Mouse (Mus musculus): ENCODE measurements around the gene Fos. TPM values are rescaled to one million over a fixed set of nuclear protein-coding genes. Genes with fewer than 3 reads are reported as not detected.

The Fos gene
- 100 to 1,000 TPM in 1 of 2 experiments, 10 to 100 TPM in 1; 59.7 to 201 TPM for polyA plus RNA-seq (2017; shearing (Covaris generic))

DNA sequence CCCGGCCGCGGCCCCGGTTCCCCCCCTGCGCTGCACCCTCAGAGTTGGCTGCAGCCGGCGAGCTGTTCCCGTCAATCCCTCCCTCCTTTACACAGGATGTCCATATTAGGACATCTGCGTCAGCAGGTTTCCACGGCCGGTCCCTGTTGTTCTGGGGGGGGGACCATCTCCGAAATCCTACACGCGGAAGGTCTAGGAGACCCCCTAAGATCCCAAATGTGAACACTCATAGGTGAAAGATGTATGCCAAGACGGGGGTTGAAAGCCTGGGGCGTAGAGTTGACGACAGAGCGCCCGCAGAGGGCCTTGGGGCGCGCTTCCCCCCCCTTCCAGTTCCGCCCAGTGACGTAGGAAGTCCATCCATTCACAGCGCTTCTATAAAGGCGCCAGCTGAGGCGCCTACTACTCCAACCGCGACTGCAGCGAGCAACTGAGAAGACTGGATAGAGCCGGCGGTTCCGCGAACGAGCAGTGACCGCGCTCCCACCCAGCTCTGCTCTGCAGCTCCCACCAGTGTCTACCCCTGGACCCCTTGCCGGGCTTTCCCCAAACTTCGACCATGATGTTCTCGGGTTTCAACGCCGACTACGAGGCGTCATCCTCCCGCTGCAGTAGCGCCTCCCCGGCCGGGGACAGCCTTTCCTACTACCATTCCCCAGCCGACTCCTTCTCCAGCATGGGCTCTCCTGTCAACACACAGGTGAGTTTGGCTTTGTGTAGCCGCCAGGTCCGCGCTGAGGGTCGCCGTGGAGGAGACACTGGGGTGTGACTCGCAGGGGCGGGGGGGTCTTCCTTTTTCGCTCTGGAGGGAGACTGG is at the start of gene Fos:
Gene Fos (plus strand): TSS at position 410 of the 817 bp plus-strand sequence.

Other genes starting within 250 kb of the Fos start
- gene Mlh3, start 203.3 kb upstream of the Fos start, polyA plus RNA-seq (2017; shearing (Covaris generic)) = 10 to 100 TPM in 1 of 2 experiments, 1 to 10 TPM in 1; 9.0 to 11.1 TPM
- gene Acyp1, start 185.5 kb upstream of the Fos start, polyA plus RNA-seq (2017; shearing (Covaris generic)) = 10 to 100 TPM; 46.4 to 92.5 TPM
- gene Zc2hc1c, start 185.3 kb upstream of the Fos start, polyA plus RNA-seq (2017; shearing (Covaris generic)) = under 1 TPM in 1 of 2 experiments, not detected in 1; 0.58 TPM
- gene Nek9, start 134.5 kb upstream of the Fos start, polyA plus RNA-seq (2017; shearing (Covaris generic)) = 10 to 100 TPM; 26.4 to 32.2 TPM
- 100 to 1,000 TPM; 140 to 162 TPM for gene Tmed10, start 99.0 kb upstream of the Fos start, polyA plus RNA-seq (2017; shearing (Covaris generic))
- gene Jdp2, start 125.1 kb downstream of the Fos start, polyA plus RNA-seq (2017; shearing (Covaris generic)) = 1 to 10 TPM; 2.0 to 9.1 TPM
- gene Batf, start 212.8 kb downstream of the Fos start, polyA plus RNA-seq (2017; shearing (Covaris generic)) = 100 to 1,000 TPM; 131 to 280 TPM

Data from inflammation-experienced regulatory T-cells (primary cell).